Mouse (Mus musculus): ENCODE data around the gene Gm49601. TPM values are rescaled to one million over a fixed set of nuclear protein-coding genes. Genes with fewer than 3 reads are reported as not detected.

Gm49601 gene
- polyA plus RNA-seq, 1 experiment from 2014 or later: 0.63 TPM

DNA sequence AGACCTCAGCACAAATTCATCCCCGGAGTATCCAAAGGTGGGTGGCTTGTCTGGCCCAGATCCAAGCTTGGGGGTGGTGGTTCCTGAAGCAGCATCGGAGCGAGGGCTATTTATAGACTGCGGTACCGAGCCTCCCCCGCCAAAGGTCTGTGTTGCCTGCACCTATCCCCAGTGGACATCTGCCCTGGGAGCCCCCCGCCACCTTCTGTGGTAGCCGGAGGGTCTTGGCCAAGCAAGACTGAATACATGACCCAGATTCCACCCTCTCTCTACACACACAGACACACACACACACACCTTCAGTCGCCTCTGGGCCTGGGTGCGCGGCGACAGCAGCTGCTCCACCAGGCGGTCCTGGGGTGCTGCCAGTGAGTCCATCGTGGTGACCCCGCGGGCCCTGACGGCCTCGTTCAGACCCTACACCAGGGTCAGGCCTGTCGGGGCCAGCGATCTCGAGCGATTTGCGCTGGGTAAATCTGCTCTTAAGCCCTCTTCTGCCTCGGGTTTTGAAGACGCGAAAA, 376 bp downstream of the Gm49601 start:
- peak overlapping the region; percentile 73 for H3K9ac ChIP-seq (ENCODE audit: low read length)

DNA sequence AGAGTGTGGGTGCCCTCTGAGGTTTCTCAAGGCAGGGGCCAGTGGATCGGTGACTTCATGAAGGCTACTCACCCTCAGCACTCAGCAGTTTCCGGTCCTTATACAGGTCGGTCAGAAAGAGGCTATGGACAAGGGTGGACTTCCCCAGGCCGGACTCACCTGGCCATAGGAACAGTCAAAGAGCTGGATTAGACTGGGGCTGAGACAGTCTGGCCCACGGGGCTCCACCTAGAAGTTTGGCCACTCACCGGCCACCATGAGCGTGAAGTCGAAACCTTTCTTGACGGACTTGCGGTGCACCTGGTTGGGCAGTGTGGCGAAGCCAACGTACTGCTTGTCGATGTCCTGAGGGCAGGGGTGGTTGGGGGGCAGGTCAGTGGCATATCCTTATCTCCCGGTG, 1.1 kb downstream of the Gm49601 start:
- no peak for ATAC-seq (replicated peaks; ENCODE audit: extremely low read depth, insufficient read depth, low FRiP score)
- WGBS: 46% methylated on average over 14 of the region's 14 CpGs
- peaks cover 26% of the 10 kb centered on the region for H3K4me1 ChIP-seq (ENCODE audit: control insufficient read depth, insufficient read depth, low read length)

More for the DNA sequence above, 376 bp downstream of the Gm49601 start:
- Histone ChIP-seq H3K4me1 (ENCODE audit: control insufficient read depth, insufficient read depth, low read length) (peaks cover 25% of the 10 kb centered on the region), H3K9me3 (replicated peaks; ENCODE audit: control insufficient read depth, low read length) (no peaks in the 10 kb centered on the region), H3K36me3 (ENCODE audit: control insufficient read depth, insufficient read depth) (no peaks in the 10 kb centered on the region), H3K27me3 (ENCODE audit: control insufficient read depth, insufficient read depth, low read length) (peaks cover 79% of the 10 kb centered on the region), H3K27ac (ENCODE audit: low read length) (no peak overlapping the region), H3K4me3 (ENCODE audit: low read length) (peak overlapping the region; percentile 59), H3K4me2 (ENCODE audit: low read depth, low read length) (peak overlapping the region; percentile 86)
- ATAC-seq (replicated peaks; ENCODE audit: extremely low read depth, insufficient read depth, low FRiP score): no peak
- WGBS: 11% methylated on average over 26 of the region's 26 CpGs

DNA sequence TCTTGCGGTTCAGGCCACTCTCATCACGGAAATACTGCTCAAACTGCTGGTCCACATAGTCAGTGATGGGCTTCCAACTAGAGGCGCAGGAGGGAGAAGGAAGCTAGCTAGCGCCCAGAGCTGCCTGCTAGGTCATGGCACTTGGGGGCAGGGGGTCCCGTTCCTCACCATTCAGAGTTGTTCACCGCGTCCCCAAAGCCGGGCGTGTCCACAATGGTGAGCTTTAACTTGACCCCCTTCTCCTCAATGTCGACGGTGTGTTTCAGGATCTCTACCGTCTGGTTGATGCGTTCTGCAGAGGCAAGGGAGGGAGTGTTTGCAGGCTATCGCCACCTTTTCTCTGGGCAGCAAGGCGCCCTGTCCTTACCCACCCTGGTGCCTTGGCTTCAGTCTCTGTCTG, 1.6 kb downstream of the Gm49601 start:
- no peak for ATAC-seq (replicated peaks; ENCODE audit: extremely low read depth, insufficient read depth, low FRiP score)
- H3K4me3 ChIP-seq (ENCODE audit: low read length): no peak overlapping the region
- WGBS: 38% methylated on average over 15 of the region's 15 CpGs
- H3K27ac ChIP-seq (ENCODE audit: low read length): no peak overlapping the region
- H3K4me2 ChIP-seq (ENCODE audit: low read depth, low read length): no peak overlapping the region
- no peak overlapping the region for H3K9ac ChIP-seq (ENCODE audit: low read length)
- H3K27me3 ChIP-seq (ENCODE audit: control insufficient read depth, insufficient read depth, low read length): peaks cover 82% of the 10 kb centered on the region
- H3K36me3 ChIP-seq (ENCODE audit: control insufficient read depth, insufficient read depth): no peaks in the 10 kb centered on the region
- no peaks in the 10 kb centered on the region for H3K9me3 ChIP-seq (replicated peaks; ENCODE audit: control insufficient read depth, low read length)
- peaks cover 25% of the 10 kb centered on the region for H3K4me1 ChIP-seq (ENCODE audit: control insufficient read depth, insufficient read depth, low read length)

More for the DNA sequence above, 1.1 kb downstream of the Gm49601 start:
- Histone ChIP-seq H3K27me3 (ENCODE audit: control insufficient read depth, insufficient read depth, low read length) (peaks cover 79% of the 10 kb centered on the region), H3K27ac (ENCODE audit: low read length) (no peak overlapping the region), H3K4me3 (ENCODE audit: low read length) (no peak overlapping the region), H3K9me3 (replicated peaks; ENCODE audit: control insufficient read depth, low read length) (no peaks in the 10 kb centered on the region), H3K36me3 (ENCODE audit: control insufficient read depth, insufficient read depth) (no peaks in the 10 kb centered on the region), H3K4me2 (ENCODE audit: low read depth, low read length) (no peak overlapping the region), H3K9ac (ENCODE audit: low read length) (no peak overlapping the region)

DNA sequence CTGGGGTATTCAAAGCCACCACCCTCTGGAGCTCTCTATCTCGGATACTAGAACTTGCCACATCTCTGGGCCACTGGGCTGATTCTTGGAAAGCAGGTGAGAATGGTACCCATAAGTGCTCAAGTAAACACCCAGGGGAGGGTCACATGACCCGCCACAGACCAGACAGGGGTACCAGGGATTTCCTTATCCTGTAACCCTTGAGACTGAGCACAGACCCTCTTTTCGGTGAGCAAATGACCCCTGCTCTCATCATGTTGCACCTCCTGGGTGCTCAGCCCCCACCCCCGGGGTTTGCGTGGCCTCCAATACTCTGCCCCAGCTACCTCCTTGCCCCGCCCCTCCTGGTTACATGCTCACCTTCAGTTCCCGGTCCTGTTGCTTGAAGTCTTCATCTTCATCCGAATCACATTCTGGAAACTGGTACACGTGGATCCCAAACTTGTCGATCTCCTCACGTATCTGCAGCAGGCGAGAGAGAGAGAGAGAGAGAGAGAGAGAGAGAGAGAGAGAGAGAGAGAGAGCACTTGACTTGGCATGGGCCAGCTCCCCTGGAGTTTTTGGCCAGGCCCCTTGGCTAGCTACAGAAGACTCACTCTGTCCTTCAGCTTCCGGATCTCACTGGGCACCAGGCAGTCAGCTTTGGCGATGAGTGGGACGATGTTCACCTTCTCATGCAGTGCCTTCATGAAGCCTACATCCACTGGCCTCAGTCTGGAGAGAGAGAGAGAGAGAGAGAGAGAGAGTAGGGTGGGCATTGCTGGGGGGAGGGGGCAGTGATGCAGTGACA, 2.3 kb downstream of the Gm49601 start:
- no peak overlapping the region for H3K4me3 ChIP-seq (ENCODE audit: low read length)

DNA sequence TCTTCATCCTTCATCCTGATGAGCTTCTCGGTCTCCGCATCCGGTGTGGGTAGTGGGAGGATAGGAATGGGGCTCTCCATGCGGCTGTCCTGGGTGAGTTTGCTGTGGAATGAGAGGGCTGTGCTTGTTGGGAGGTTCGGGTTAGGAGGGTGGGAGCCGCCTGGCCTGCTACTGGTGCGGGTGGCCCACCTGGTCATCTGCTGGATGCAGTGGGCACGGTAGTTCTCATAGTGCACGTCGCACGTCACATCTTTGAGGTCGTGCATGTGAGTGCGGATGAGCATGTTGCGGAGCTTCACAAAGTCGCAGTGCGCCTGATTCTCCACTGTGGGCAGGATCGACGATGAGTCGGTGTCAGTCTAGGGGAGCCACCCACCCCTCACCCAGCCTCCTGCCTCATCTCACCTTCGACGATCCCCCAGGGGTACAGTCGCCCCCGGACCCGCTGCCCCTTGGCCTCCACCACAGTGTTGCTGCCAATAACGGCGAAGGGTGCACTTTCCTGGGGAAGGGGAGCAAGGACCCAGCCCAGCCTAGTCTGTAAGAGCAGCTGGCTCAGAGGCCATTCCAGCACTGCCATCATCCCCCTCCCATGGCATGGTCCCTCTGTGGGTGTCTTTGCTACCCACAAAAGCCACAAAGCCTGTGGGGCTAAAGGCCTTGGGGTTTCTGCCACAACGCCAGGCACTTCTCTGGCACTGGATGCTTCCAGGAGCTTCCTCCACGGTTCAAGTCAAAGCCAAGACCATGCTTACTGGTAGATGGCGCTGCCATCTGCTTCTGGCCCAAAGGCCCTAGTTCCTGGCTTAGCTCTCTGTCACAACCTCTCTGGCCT, 3.1 kb downstream of the Gm49601 start:
- ATAC-seq (replicated peaks; ENCODE audit: extremely low read depth, insufficient read depth, low FRiP score): no peak
- 45% methylated on average over 29 of the region's 29 CpGs for WGBS
- no peak overlapping the region for H3K4me3 ChIP-seq (ENCODE audit: low read length)

More for the DNA sequence above, 2.3 kb downstream of the Gm49601 start:
- no peak overlapping the region for H3K9ac ChIP-seq (ENCODE audit: low read length)
- no peaks in the 10 kb centered on the region for H3K36me3 ChIP-seq (ENCODE audit: control insufficient read depth, insufficient read depth)
- H3K4me2 ChIP-seq (ENCODE audit: low read depth, low read length): no peak overlapping the region
- ATAC-seq (replicated peaks; ENCODE audit: extremely low read depth, insufficient read depth, low FRiP score): no peak
- peaks cover 23% of the 10 kb centered on the region for H3K4me1 ChIP-seq (ENCODE audit: control insufficient read depth, insufficient read depth, low read length)
- 43% methylated on average over 15 of the region's 15 CpGs for WGBS
- H3K27ac ChIP-seq (ENCODE audit: low read length): no peak overlapping the region
- no peaks in the 10 kb centered on the region for H3K9me3 ChIP-seq (replicated peaks; ENCODE audit: control insufficient read depth, low read length)
- H3K27me3 ChIP-seq (ENCODE audit: control insufficient read depth, insufficient read depth, low read length): peaks cover 89% of the 10 kb centered on the region

DNA sequence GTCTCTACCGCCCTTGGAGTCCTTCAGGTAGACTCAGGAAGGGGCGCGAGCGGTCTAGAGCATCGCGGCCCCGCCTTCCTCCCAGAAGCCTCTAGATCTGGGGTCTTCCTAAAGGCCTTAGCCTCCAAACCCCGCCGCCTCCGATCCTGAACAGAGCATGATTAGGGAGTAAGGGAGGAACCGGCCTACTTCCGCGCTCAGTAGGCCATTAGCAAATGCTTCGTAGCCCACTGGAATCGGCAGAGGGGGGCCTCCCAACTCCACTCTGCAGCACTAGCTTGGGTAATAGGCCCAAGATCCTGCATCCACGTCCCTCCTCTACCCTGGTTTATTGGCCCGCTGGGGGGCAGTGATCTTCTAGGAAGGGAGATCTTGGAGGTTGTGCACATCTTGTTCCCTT, 4.2 kb downstream of the Gm49601 start, which contains the start of gene Gp1bb:
Gene Gp1bb (minus strand): TSS at position 385 of the 400 bp plus-strand sequence.
- Histone ChIP-seq H3K9me3 (replicated peaks; ENCODE audit: control insufficient read depth, low read length) (no peaks in the 10 kb centered on the region), H3K27me3 (ENCODE audit: control insufficient read depth, insufficient read depth, low read length) (peaks cover 90% of the 10 kb centered on the region), H3K4me1 (ENCODE audit: control insufficient read depth, insufficient read depth, low read length) (peaks cover 30% of the 10 kb centered on the region), H3K4me3 (ENCODE audit: low read length) (peak within 1 kb of the TSS; percentile 56), H3K9ac (ENCODE audit: low read length) (peak within 1 kb of the TSS; percentile 62), H3K27ac (ENCODE audit: low read length) (no peak within 1 kb of the TSS), H3K4me2 (ENCODE audit: low read depth, low read length) (peak within 1 kb of the TSS; percentile 83), H3K36me3 (ENCODE audit: control insufficient read depth, insufficient read depth) (no peaks in the 10 kb centered on the region)
- ATAC-seq (replicated peaks; ENCODE audit: extremely low read depth, insufficient read depth, low FRiP score): no peak
- WGBS: 20% methylated on average over 17 of the region's 17 CpGs

More for the DNA sequence above, 3.1 kb downstream of the Gm49601 start:
- Histone ChIP-seq H3K9me3 (replicated peaks; ENCODE audit: control insufficient read depth, low read length) (no peaks in the 10 kb centered on the region), H3K9ac (ENCODE audit: low read length) (no peak overlapping the region), H3K4me1 (ENCODE audit: control insufficient read depth, insufficient read depth, low read length) (peaks cover 23% of the 10 kb centered on the region), H3K27ac (ENCODE audit: low read length) (no peak overlapping the region), H3K36me3 (ENCODE audit: control insufficient read depth, insufficient read depth) (no peaks in the 10 kb centered on the region), H3K4me2 (ENCODE audit: low read depth, low read length) (no peak overlapping the region), H3K27me3 (ENCODE audit: control insufficient read depth, insufficient read depth, low read length) (peaks cover 92% of the 10 kb centered on the region)

DNA sequence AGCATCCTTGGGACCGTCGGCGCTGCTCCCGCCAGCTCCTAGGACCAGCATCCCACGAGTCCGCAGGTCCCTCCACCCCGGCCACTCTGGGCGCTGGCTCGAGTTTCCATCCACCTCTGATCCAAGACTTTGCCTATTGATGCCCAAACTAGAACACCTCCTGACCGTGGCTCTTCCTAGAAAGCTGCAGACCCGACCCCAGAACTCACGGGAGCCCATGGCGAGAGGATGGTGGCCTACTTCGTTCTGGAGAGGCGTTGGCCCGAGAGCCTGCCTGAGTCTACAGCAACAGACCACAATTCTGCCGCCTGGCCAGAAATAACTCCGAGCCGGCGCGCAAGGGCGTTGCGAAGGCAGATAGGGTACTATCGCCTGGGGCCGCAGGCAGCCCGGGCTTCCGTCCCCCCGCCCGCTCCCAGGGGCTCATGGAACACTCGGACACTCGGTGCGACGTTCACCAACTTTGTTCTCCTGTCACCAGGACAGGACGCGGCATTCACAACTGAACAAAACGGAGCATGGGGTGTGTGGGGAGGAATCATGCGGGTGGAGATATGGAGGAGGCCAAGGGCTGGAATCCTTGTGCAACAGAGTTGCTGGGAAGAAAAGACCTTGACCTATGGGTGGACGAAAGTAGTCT, 4.7 kb downstream of the Gm49601 start:
- Histone ChIP-seq H3K27ac (ENCODE audit: low read length) (no peak overlapping the region), H3K4me2 (ENCODE audit: low read depth, low read length) (peak overlapping the region; percentile 83), H3K4me3 (ENCODE audit: low read length) (peak overlapping the region; percentile 56), H3K36me3 (ENCODE audit: control insufficient read depth, insufficient read depth) (no peaks in the 10 kb centered on the region), H3K27me3 (ENCODE audit: control insufficient read depth, insufficient read depth, low read length) (peaks cover 90% of the 10 kb centered on the region), H3K9me3 (replicated peaks; ENCODE audit: control insufficient read depth, low read length) (no peaks in the 10 kb centered on the region), H3K4me1 (ENCODE audit: control insufficient read depth, insufficient read depth, low read length) (peaks cover 30% of the 10 kb centered on the region), H3K9ac (ENCODE audit: low read length) (peak overlapping the region; percentile 62)
- WGBS: 3% methylated on average over 38 of the region's 38 CpGs
- ATAC-seq (replicated peaks; ENCODE audit: extremely low read depth, insufficient read depth, low FRiP score): 0 out of 2 replicates have a peak, but pooled peaks have one; percentile 12

DNA sequence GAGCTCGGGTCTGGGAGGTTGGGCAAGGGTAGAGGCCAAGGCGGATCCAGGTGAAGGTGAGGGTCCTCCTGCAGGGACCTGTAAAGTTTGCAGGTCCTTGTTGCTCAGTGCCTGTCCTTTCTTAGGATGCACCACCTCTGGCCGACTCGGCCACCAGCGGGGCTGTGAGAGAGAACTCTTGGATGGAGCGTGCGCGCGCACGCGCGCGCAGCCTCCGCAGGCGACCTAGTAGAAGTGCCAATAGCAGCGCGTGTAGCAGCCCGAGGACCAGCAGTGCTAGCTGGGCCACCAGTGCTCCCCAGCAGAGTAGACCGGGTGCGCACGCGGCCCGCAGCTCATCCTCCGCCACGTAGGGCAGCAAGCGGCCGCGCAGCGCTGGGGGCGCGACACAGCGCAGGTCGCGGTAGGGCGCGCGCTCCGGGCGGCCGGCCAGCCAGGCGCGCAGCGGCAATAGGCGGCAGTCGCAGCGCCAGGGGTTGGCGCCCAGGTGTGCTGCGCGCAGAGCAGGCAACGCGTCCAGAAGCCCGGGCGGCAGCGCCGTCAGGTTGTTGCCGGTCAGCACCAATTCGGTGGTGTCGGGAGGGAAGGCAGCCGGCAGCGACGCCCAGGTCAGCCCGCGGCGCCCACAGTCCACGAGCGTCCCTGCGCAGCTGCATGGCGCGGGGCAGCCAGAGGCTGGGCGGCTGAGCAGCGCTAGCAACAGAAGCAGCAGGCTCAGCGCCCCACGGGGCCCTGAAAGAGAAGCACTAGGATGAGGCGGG, 5.4 kb downstream of the Gm49601 start:
- no peak; the same call in 1 of the 2 replicates for ATAC-seq (replicated peaks; ENCODE audit: extremely low read depth, insufficient read depth, low FRiP score)
- 2% methylated on average over 74 of the region's 74 CpGs for WGBS
- H3K4me1 ChIP-seq (ENCODE audit: control insufficient read depth, insufficient read depth, low read length): peaks cover 26% of the 10 kb centered on the region

More for the DNA sequence above, 5.4 kb downstream of the Gm49601 start:
- Histone ChIP-seq H3K4me2 (ENCODE audit: low read depth, low read length) (peak overlapping the region; percentile 83), H3K4me3 (ENCODE audit: low read length) (peak overlapping the region; percentile 56), H3K36me3 (ENCODE audit: control insufficient read depth, insufficient read depth) (no peaks in the 10 kb centered on the region), H3K9ac (ENCODE audit: low read length) (peak overlapping the region; percentile 62), H3K9me3 (replicated peaks; ENCODE audit: control insufficient read depth, low read length) (no peaks in the 10 kb centered on the region), H3K27ac (ENCODE audit: low read length) (no peak overlapping the region), H3K27me3 (ENCODE audit: control insufficient read depth, insufficient read depth, low read length) (peaks cover 94% of the 10 kb centered on the region)

Data from heart, embryonic 16.5 days (tissue).